Mouse (Mus musculus): Measurements from ENCODE around the gene Insig2. TPM values are rescaled to one million over a fixed set of nuclear protein-coding genes. Genes with fewer than 3 reads are reported as not detected.

Gene Insig2
- polyA plus RNA-seq (2015; fragmentation: Nextera tagmentation; extraction: Ambion mirVana) = 24.5 and 25.1 TPM in 2 replicates

DNA sequence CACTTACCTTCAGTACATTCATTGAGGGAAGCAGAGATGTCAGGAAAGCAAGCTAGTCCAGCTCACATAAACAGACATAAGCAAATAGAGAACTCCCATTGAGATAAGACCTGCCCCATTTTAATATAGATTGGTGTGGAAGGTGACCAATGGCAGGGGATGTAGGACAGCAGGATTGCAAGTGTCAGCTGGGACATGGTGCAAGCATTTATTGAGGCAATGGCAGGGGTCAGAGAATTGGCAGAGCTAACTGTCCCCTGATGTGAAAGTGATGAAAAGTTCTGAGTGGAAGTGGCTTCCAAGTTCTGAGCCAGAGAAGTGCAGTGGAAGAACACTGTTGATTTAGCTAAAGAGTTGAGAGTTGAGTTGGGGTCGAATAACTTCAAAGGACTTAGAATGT, at the start of gene Insig2:
Gene Insig2 (minus strand): TSS at position 105 of the 400 bp plus-strand sequence.
- Histone ChIP-seq H3K9me3 (ENCODE audit: control insufficient read depth, low read length) (no peaks in the 10 kb centered on the region), H3K4me3 (ENCODE audit: low read length) (no peak within 1 kb of the TSS), H3K27ac (ENCODE audit: low read length) (no peak within 1 kb of the TSS), H3K9ac (ENCODE audit: low read depth, low read length) (no peak within 1 kb of the TSS), H3K27me3 (replicated peaks; ENCODE audit: control insufficient read depth, insufficient read depth, low read length) (no peaks in the 10 kb centered on the region), H3K4me1 (ENCODE audit: control insufficient read depth, insufficient read depth, low read length) (peaks cover 3% of the 10 kb centered on the region; the same call in 1 of the 2 replicates), H3K36me3 (ENCODE audit: control insufficient read depth, insufficient read depth, low read length) (no peaks in the 10 kb centered on the region), H3K4me2 (ENCODE audit: low read depth, low read length) (no peak within 1 kb of the TSS)
- 83% methylated on average over 1 of the region's 1 CpGs for WGBS
- no peak for ATAC-seq

DNA sequence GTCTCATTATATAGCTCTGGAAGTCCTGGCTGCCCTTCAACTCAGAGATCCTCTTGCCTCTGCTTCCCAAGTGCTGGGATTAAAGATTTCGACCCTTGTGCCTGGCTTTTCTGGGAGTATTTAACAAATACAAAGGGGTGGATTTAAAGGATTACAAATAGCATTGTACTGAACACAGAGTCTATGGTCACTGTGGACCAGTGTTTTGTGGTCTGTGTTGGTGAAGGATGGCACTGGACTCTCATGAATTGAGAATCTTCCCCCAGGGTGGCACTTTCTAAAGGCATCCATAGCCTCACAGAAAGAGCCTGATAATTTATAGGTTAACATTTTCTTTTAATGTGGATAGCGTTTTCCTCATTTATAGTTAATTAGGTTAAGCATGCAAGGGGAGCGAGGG, 49.2 kb upstream of the Insig2 start:
- H3K4me2 ChIP-seq (ENCODE audit: low read depth, low read length) = no peak overlapping the region
- H3K9me3 ChIP-seq (ENCODE audit: control insufficient read depth, low read length) = no peaks in the 10 kb centered on the region
- ATAC-seq = no peak
- no peak overlapping the region for H3K9ac ChIP-seq (ENCODE audit: low read depth, low read length)
- H3K4me3 ChIP-seq (ENCODE audit: low read length) = no peak overlapping the region
- H3K27ac ChIP-seq (ENCODE audit: low read length) = no peak overlapping the region
- WGBS = 79% methylated on average over 3 of the region's 3 CpGs
- no peaks in the 10 kb centered on the region for H3K27me3 ChIP-seq (replicated peaks; ENCODE audit: control insufficient read depth, insufficient read depth, low read length)
- H3K36me3 ChIP-seq (ENCODE audit: control insufficient read depth, insufficient read depth, low read length) = no peaks in the 10 kb centered on the region
- no peaks in the 10 kb centered on the region for H3K4me1 ChIP-seq (ENCODE audit: control insufficient read depth, insufficient read depth, low read length)

DNA sequence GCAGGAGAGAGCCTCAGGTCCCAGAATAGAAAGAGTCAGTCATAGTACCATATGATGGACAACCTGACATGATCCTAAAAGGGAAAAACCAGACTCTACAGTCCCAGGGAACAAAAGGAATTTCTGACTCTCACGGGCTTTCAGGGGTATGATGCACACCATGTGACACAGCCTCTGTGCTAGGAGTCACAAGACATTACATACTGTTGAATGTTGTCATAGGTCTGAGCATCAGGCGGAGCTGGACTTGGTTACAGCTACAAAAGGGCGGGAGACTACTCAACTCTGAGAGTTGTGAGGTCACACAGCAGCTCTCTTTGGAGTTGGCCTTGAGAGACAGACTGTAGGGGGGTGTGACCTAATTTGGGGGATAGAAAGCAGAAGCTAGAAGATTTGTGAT, 47.6 kb upstream of the Insig2 start:
- no peaks in the 10 kb centered on the region for H3K27me3 ChIP-seq (replicated peaks; ENCODE audit: control insufficient read depth, insufficient read depth, low read length)
- no peak overlapping the region for H3K4me3 ChIP-seq (ENCODE audit: low read length)
- no peak overlapping the region for H3K27ac ChIP-seq (ENCODE audit: low read length)
- no peaks in the 10 kb centered on the region for H3K9me3 ChIP-seq (ENCODE audit: control insufficient read depth, low read length)
- H3K9ac ChIP-seq (ENCODE audit: low read depth, low read length) = no peak overlapping the region
- no peak for ATAC-seq
- no peak overlapping the region for H3K4me2 ChIP-seq (ENCODE audit: low read depth, low read length)
- no peaks in the 10 kb centered on the region for H3K36me3 ChIP-seq (ENCODE audit: control insufficient read depth, insufficient read depth, low read length)
- no peaks in the 10 kb centered on the region for H3K4me1 ChIP-seq (ENCODE audit: control insufficient read depth, insufficient read depth, low read length)
- 78% methylated on average over 3 of the region's 3 CpGs for WGBS

DNA sequence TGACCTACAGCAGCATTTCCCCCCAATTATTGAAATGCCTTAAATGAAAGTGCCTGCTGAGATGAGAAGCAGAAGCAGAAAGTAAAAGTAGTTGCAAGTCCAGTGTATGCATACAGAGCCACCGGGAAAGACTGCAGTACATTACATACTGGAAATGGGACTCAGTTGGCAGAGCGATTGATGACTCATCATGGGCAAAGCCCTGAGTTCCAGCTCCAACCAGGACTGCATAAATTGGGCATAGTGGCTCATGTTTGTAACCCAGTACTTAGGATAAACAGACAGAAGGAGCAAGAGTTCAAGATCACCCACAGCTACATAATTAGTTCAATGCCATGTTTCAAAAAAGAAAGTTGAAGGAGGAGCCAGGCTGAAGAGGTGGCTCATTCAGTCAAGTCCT, 45.5 kb upstream of the Insig2 start:
- H3K27ac ChIP-seq (ENCODE audit: low read length) = no peak overlapping the region
- no peak overlapping the region for H3K4me3 ChIP-seq (ENCODE audit: low read length)
- no peaks in the 10 kb centered on the region for H3K36me3 ChIP-seq (ENCODE audit: control insufficient read depth, insufficient read depth, low read length)
- no peaks in the 10 kb centered on the region for H3K4me1 ChIP-seq (ENCODE audit: control insufficient read depth, insufficient read depth, low read length)
- H3K9me3 ChIP-seq (ENCODE audit: control insufficient read depth, low read length) = no peaks in the 10 kb centered on the region
- WGBS = 87% methylated on average over 2 of the region's 2 CpGs
- no peak for ATAC-seq
- H3K9ac ChIP-seq (ENCODE audit: low read depth, low read length) = no peak overlapping the region
- H3K4me2 ChIP-seq (ENCODE audit: low read depth, low read length) = no peak overlapping the region
- H3K27me3 ChIP-seq (replicated peaks; ENCODE audit: control insufficient read depth, insufficient read depth, low read length) = no peaks in the 10 kb centered on the region

DNA sequence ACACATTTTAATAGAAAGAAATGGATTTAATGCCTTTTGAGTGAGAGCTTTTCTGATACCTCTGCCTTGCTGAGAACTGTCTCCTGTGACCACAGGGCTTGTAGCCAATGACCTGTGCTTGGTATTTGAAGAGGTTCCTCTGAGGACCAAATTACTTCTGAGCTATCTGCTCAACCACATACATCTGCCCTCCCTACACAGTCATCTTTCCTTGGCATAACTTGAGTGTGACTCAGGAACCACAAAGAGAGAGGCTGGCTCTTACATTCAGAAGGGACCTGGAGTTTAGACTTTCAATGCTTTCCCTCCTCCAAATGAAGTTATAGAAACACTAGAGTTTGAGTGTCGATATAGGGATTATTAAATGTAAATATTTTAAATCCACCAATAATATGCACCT, 45.0 kb upstream of the Insig2 start:
- WGBS = 79% methylated on average over 1 of the region's 1 CpGs
- Histone ChIP-seq H3K27me3 (replicated peaks; ENCODE audit: control insufficient read depth, insufficient read depth, low read length) (no peaks in the 10 kb centered on the region), H3K36me3 (ENCODE audit: control insufficient read depth, insufficient read depth, low read length) (no peaks in the 10 kb centered on the region), H3K9ac (ENCODE audit: low read depth, low read length) (no peak overlapping the region), H3K27ac (ENCODE audit: low read length) (no peak overlapping the region), H3K4me1 (ENCODE audit: control insufficient read depth, insufficient read depth, low read length) (no peaks in the 10 kb centered on the region), H3K4me2 (ENCODE audit: low read depth, low read length) (no peak overlapping the region), H3K9me3 (ENCODE audit: control insufficient read depth, low read length) (no peaks in the 10 kb centered on the region), H3K4me3 (ENCODE audit: low read length) (no peak overlapping the region)
- ATAC-seq = no peak

- H3K27ac ChIP-seq (ENCODE audit: low read length) = no peak overlapping the region
- no peak overlapping the region for H3K4me2 ChIP-seq (ENCODE audit: low read depth, low read length)
- no peaks in the 10 kb centered on the region for H3K36me3 ChIP-seq (ENCODE audit: control insufficient read depth, insufficient read depth, low read length)
- H3K9ac ChIP-seq (ENCODE audit: low read depth, low read length) = no peak overlapping the region
- no peak overlapping the region for H3K4me3 ChIP-seq (ENCODE audit: low read length)
- 71% methylated on average over 2 of the region's 2 CpGs for WGBS
- H3K4me1 ChIP-seq (ENCODE audit: control insufficient read depth, insufficient read depth, low read length) = no peaks in the 10 kb centered on the region
- H3K9me3 ChIP-seq (ENCODE audit: control insufficient read depth, low read length) = no peaks in the 10 kb centered on the region
- H3K27me3 ChIP-seq (replicated peaks; ENCODE audit: control insufficient read depth, insufficient read depth, low read length) = no peaks in the 10 kb centered on the region
- no peak for ATAC-seq
These were observed 41.2 kb upstream of the Insig2 start for GRCm38 (mm10) chr1:121373631-121374030.

- 84% methylated on average over 1 of the region's 1 CpGs for WGBS
- no peaks in the 10 kb centered on the region for H3K9me3 ChIP-seq (ENCODE audit: control insufficient read depth, low read length)
- no peak overlapping the region for H3K9ac ChIP-seq (ENCODE audit: low read depth, low read length)
- H3K4me3 ChIP-seq (ENCODE audit: low read length) = no peak overlapping the region
- no peaks in the 10 kb centered on the region for H3K27me3 ChIP-seq (replicated peaks; ENCODE audit: control insufficient read depth, insufficient read depth, low read length)
- H3K27ac ChIP-seq (ENCODE audit: low read length) = no peak overlapping the region
- no peak for ATAC-seq
- H3K4me2 ChIP-seq (ENCODE audit: low read depth, low read length) = no peak overlapping the region
- no peaks in the 10 kb centered on the region for H3K4me1 ChIP-seq (ENCODE audit: control insufficient read depth, insufficient read depth, low read length)
- no peaks in the 10 kb centered on the region for H3K36me3 ChIP-seq (ENCODE audit: control insufficient read depth, insufficient read depth, low read length)
These were observed 40.3 kb upstream of the Insig2 start for GRCm38 (mm10) chr1:121372656-121373055.

- Histone ChIP-seq H3K4me3 (ENCODE audit: low read length) (no peak overlapping the region), H3K9me3 (ENCODE audit: control insufficient read depth, low read length) (no peaks in the 10 kb centered on the region), H3K9ac (ENCODE audit: low read depth, low read length) (no peak overlapping the region), H3K36me3 (ENCODE audit: control insufficient read depth, insufficient read depth, low read length) (no peaks in the 10 kb centered on the region), H3K4me1 (ENCODE audit: control insufficient read depth, insufficient read depth, low read length) (no peaks in the 10 kb centered on the region), H3K27me3 (replicated peaks; ENCODE audit: control insufficient read depth, insufficient read depth, low read length) (no peaks in the 10 kb centered on the region), H3K27ac (ENCODE audit: low read length) (no peak overlapping the region), H3K4me2 (ENCODE audit: low read depth, low read length) (no peak overlapping the region)
- no peak for ATAC-seq
- 30% methylated on average over 12 of the region's 12 CpGs for WGBS
These were observed 39.1 kb upstream of the Insig2 start for GRCm38 (mm10) chr1:121371449-121371848.

DNA sequence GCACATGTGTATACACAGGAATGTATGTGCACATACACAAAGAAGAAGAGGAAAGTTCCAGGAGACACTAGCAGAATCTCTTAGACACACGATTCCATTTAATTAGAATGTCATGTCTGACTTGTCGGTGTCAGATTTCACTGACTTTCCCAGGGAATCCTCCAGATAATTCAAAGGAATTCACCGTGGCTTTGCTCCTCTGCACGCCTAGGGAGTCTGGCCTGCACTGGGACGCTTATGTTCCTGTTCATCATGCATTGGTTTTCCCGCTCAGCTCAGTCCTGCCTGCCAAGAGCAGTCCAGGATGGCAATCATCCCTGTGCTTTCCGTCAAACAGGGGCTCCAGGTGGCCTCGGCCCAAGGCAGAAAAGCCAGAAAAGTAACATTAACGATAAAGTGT, 34.9 kb upstream of the Insig2 start:
- 36% methylated on average over 9 of the region's 9 CpGs for WGBS
- Histone ChIP-seq H3K27ac (ENCODE audit: low read length) (no peak overlapping the region), H3K4me2 (ENCODE audit: low read depth, low read length) (no peak overlapping the region), H3K4me3 (ENCODE audit: low read length) (no peak overlapping the region), H3K4me1 (ENCODE audit: control insufficient read depth, insufficient read depth, low read length) (no peaks in the 10 kb centered on the region), H3K27me3 (replicated peaks; ENCODE audit: control insufficient read depth, insufficient read depth, low read length) (no peaks in the 10 kb centered on the region), H3K9me3 (ENCODE audit: control insufficient read depth, low read length) (no peaks in the 10 kb centered on the region), H3K9ac (ENCODE audit: low read depth, low read length) (no peak overlapping the region), H3K36me3 (ENCODE audit: control insufficient read depth, insufficient read depth, low read length) (no peaks in the 10 kb centered on the region)
- ATAC-seq = no peak

GRCm38 (mm10) chr1:121360561-121360960, 28.2 kb upstream of the Insig2 start:
- Histone ChIP-seq H3K4me3 (ENCODE audit: low read length) (no peak overlapping the region), H3K9ac (ENCODE audit: low read depth, low read length) (no peak overlapping the region), H3K27ac (ENCODE audit: low read length) (no peak overlapping the region), H3K27me3 (replicated peaks; ENCODE audit: control insufficient read depth, insufficient read depth, low read length) (no peaks in the 10 kb centered on the region), H3K4me1 (ENCODE audit: control insufficient read depth, insufficient read depth, low read length) (no peaks in the 10 kb centered on the region), H3K9me3 (ENCODE audit: control insufficient read depth, low read length) (no peaks in the 10 kb centered on the region), H3K36me3 (ENCODE audit: control insufficient read depth, insufficient read depth, low read length) (no peaks in the 10 kb centered on the region), H3K4me2 (ENCODE audit: low read depth, low read length) (no peak overlapping the region)
- WGBS = 50% methylated on average over 4 of the region's 4 CpGs
- ATAC-seq = 0 out of 2 replicates have a peak, but pooled peaks have one; percentile 33

All from intestine, embryonic 16.5 days (tissue).